Mouse (Mus musculus): Measurements from ENCODE around the gene Dynlt3.
"Not testable (repeated sequence)": the region's sequence is repeated elsewhere in the genome, so short reads cannot be mapped to it uniquely, and the experiment has no call there.

Dynlt3 gene

DNA sequence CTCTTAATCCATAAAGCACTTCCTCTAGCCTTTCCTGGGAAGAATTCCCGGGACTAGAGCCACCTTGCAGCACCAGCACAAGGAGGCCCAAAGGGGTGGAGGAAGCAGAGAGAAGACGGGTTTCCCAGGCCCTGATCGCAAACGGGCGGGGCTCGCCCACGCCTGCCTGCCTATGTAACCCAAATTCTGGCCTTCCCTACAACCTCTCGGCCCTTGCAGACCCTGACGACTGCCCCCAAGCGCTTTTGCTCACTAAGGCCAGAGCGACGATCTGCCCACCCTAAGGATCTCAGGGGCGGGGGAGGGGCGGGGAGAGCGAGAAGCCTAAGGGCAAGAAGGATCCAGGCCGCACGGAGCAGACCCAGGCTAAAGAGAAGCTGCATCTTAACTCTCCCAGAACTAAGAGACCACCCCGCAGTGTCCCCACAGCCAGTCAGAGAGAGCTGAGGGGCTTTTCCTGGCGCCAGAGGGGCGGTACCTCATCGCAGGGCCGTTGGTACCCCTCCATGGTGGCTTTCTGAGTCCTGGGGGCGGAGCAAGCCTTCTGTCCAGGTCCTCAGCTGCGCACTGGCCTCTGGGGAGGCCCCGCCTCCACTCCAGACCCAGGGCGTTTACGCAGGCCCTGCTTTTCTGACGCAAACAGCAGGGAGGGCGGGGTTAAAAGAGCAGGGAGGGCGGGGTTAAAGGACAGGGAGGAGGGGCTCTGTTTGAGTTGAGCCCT, at the start of gene Dynlt3:
Gene Dynlt3 (minus strand): TSS at position 613 of the 721 bp plus-strand sequence.
- peak; percentile 66 for DNase-seq (ENCODE audit: low spot score)

DNA sequence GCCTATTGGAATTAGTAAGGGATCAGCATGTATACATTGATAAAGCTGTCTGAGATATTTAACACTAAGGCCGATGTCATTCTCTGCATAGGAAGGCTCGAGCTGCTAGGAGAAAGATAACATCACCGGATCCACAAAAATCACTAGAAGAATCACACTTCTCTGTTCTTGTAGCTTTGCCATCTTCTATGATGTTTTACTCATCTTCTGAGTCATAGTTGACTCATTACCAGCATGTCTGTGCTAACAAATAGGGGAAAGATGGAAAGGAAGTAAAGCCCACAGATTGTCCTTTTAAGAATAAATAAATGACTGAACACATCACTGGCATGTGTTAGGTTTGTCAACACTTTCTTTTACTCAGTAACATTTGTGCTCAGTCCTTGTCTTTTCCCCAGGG, 37.0 kb upstream of the Dynlt3 start:
- no peak for DNase-seq (ENCODE audit: low spot score)

DNA sequence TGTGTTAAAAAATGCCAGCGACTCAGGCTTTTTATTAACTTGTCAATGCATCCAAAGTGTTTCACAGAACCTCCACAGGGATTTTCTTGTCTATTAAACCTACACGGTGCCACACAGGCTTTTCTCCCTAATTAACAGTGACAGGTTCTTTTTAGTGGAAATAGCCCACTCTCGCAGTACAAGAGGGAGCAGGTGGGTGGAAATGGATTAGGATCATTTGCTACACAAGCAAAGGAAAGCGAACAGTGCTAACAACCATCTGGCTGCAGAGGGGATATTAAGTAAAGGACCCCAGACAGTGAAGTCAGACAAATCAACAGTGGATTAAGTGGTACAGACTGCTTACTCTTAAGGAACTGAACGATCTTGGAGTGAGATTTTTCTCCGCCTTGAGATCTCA, 33.2 kb upstream of the Dynlt3 start:
- DNase-seq (ENCODE audit: low spot score): no peak

DNA sequence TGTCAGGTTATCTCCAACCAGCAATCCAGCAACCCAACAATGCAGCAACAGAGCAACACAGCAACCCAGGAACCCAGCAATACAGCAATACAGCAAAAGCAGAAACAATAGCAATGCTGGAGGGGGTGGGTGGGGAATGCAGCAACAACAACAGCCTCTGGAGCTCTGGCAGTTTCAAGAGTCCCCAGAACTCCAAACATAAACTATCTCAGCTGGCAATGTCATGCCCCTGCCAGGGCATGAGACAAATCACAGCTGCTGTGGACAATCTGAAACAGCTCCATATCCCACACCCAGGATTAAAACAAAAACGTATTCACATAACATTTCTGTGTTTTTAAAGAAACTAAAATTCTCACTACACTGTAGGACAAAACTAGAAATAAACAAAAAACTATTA, 9.2 kb upstream of the Dynlt3 start:
- DNase-seq (ENCODE audit: low spot score): no peak

DNA sequence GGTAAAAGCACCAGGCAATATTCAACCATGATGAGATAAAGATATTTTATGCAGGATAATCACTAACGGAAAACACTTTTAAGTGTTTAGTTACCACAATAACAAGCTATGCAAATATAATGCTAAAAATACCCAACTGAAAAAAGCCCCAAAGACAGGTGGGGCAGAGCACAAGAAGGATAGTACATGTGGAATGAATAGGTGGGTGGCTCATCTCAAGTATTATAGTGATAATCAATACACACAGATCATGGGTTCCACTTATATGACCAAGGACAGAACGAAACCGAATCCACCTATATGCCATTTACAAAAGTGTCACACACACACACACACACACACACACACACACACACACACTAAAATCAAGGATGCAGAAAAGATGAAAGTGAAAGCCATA, 8.6 kb upstream of the Dynlt3 start:
- no peak for DNase-seq (ENCODE audit: low spot score)

DNA sequence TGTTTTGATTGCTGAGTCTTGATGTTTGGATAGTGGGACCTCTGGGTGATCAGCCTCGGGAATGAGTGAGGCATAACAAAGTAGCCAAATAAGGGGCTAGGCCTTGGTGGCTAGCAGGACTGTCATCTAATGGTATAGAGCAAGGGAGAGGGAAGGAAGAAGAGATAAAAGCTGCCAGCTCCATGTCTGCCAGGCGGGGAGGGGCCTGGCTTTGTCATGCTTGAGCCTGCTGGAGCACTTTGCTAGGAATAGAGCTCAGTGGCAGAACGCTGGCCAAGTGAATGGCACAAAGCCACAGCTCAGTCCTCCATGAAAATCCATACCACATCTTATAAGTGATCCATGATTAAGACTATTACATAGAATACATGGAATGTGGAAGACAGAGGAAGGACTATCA, 10.0 kb downstream of the Dynlt3 start:
- no peak for DNase-seq (ENCODE audit: low spot score)

DNA sequence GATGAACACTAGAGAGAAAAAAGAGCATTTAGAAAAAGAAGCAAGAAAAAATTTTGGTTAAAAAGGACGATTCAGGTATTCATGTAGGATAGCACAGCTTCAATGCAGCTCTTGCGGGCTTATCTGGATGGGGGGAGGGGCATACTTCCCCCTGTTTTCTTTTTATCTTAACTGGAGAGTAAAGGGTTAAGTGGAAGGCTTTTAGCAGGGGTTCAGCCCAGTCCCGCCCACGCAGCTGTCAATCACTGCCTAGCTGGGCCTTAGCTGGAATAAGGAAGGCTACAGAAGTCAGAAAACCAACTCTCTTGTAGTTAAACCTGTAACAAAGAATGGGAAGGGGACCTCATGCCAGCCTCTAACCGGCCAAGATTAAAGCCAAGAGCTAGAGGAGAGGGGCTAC, 22.2 kb downstream of the Dynlt3 start:
- not testable (repeated sequence) for DNase-seq (ENCODE audit: low spot score)

DNA sequence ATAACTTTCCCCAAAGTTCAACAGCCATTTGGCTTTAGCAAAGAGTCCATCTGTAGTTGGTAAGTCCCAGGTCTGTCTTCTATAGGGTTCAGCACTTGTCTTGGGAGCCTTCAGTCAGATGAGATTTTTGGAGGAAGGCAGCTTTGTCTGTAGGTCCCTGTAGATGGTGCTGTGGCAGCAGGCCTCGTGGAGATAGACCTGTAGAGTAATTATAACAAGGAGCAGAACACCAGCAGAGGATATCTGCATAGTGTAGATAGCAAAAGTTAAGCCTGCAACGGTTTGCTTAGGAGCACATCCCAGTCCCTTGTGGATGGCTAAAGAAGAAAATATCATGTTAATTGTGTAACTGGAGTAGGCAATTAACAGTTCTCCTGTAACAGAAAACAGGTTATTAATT, 22.7 kb downstream of the Dynlt3 start:
- DNase-seq (ENCODE audit: low spot score): not testable (repeated sequence)
